Mouse (Mus musculus) forebrain, postnatal 0 days (tissue): ENCODE measurements around the gene Ttbk2. TPM values are rescaled to one million over a fixed set of nuclear protein-coding genes. Genes with fewer than 3 reads are reported as not detected.

Experiments
- ATAC-seq: fragments of 200-750 bp; cut with Nextera tagmentation; 2 replicates; pipeline ENCODE4 v1.8.0; 2017; ENCODE audit warnings: mild to moderate bottlenecking, moderate library complexity
- DNase-seq: peaks from one replicate; pipeline ENCODE4 v3.0.0-alpha.2; 2015
- H3K27ac ChIP-seq: fragments of 300-500 bp; sonication (generic); 2 replicates; pipeline ENCODE4 v1.5.1; 2014; ENCODE audit warnings: low read depth, mild to moderate bottlenecking, antibody characterized with exemption, low read length, moderate library complexity, mixed read lengths
- H3K27me3 ChIP-seq: fragments of 300-500 bp; sonication (generic); 2 replicates; pipeline ENCODE4 v1.6.1; 2014; ENCODE audit warnings: mild to moderate bottlenecking, low read length, mixed read lengths; ENCODE audit not compliant: insufficient read depth
- H3K36me3 ChIP-seq: fragments of 300-500 bp; sonication (generic); 2 replicates; pipeline ENCODE4 v1.6.1; 2014; ENCODE audit warnings: mild to moderate bottlenecking, moderate library complexity; ENCODE audit not compliant: insufficient read depth
- H3K4me1 ChIP-seq: fragments of 300-500 bp; sonication (generic); 2 replicates; pipeline ENCODE4 v1.6.1; 2014; ENCODE audit warnings: antibody characterized with exemption; ENCODE audit not compliant: insufficient read depth
- H3K4me2 ChIP-seq: fragments of 300-500 bp; sonication (generic); 2 replicates; pipeline ENCODE4 v1.6.1; 2014; ENCODE audit warnings: low read depth, mild to moderate bottlenecking, moderate library complexity
- H3K4me3 ChIP-seq: fragments of 300-500 bp; sonication (generic); 2 replicates; pipeline ENCODE4 v1.5.1; 2014; ENCODE audit warnings: low read depth, low read length, mixed read lengths
- H3K9ac ChIP-seq: fragments of 300-500 bp; sonication (generic); 2 replicates; pipeline ENCODE4 v1.6.1; 2014; ENCODE audit warnings: mild to moderate bottlenecking
- H3K9me3 ChIP-seq: fragments of 300-500 bp; sonication (generic); 2 replicates; pipeline ENCODE4 v1.6.1; 2016; ENCODE audit warnings: low read length
- CTCF ChIP-seq: sonication (generic); IDR thresholded peaks from 2 replicates; pipeline ENCODE4 v1.5.1; 2016; ENCODE audit warnings: antibody characterized with exemption, control low read depth, low read depth
- WGBS: fragments of 180-500 bp; shearing (Covaris S2); extraction: QIAGEN DNeasy Blood & Tissue Kit; methylation state at CpG from one replicate; pipeline ENCODE4 v1.1.7; 2014; 5-methylcytosine and 5-hydroxymethylcytosine counted together
- polyA plus RNA-seq: library from polyadenylated mRNA; unstranded; fragments of >200 nt; fragmentation: Nextera tagmentation; extraction: Ambion mirVana; gene quantifications from 2 replicates; pipeline ENCODE4 v1.2.1, GENCODE M21; 2015
- total RNA-seq: library from RNA; depleted of rRNA; stranded (reverse); fragments of >200 nt; gene quantifications from 2 replicates; pipeline ENCODE4 v1.2.3, GENCODE M21; 2014; rRNA removed

Gene Ttbk2
- total and polyA plus RNA-seq, 2 experiments from 2014 or later = 7.4 to 59.1 TPM

GRCm38 (mm10) chr2:120707041-120707440 lies 143.4 kb downstream of the Ttbk2 start:
- no peaks in the 10 kb centered on the region for H3K4me1 ChIP-seq

DNA sequence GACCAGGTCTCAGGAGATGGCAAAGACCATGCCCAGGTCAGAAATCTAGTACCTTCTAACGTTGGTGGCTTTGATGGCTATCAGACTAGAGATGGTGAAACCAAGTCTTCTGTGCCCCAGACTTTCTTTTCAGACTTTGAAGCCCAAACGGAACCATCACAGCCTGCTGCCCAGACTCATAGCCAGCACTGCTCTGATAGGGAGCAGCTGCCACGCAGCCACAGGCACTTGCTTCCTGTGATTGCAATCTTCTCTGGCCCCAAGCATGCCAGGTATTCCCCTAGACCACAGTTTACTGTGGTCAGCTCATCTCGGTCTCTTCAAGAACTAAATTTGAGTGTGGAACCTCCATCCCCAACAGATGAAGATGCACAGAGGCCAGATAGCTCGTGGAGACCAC lies 147.7 kb downstream of the Ttbk2 start:
- 78% methylated on average over 5 of the region's 5 CpGs for WGBS
- H3K9me3 ChIP-seq = no peaks in the 10 kb centered on the region
- no peak overlapping the region for H3K4me2 ChIP-seq
- ATAC-seq (no peak), DNase-seq (no peak)
- no peaks in the 10 kb centered on the region for H3K27me3 ChIP-seq
- no peak overlapping the region for H3K9ac ChIP-seq
- no peak for TF ChIP-seq CTCF
- H3K36me3 ChIP-seq = 0 out of 2 replicates have a peak, but pooled peaks cover 9% of the 10 kb centered on the region
- no peaks in the 10 kb centered on the region for H3K4me1 ChIP-seq
- no peak overlapping the region for H3K27ac ChIP-seq
- H3K4me3 ChIP-seq = no peak overlapping the region

More at GRCm38 (mm10) chr2:120707041-120707440, 143.4 kb downstream of the Ttbk2 start:
- no peak for ATAC-seq
- H3K27me3 ChIP-seq = no peaks in the 10 kb centered on the region
- H3K9ac ChIP-seq = no peak overlapping the region
- H3K4me2 ChIP-seq = no peak overlapping the region
- no peaks in the 10 kb centered on the region for H3K36me3 ChIP-seq
- no peak overlapping the region for H3K27ac ChIP-seq
- TF ChIP-seq CTCF = no peak
- H3K4me3 ChIP-seq = no peak overlapping the region
- DNase-seq = no peak
- no peaks in the 10 kb centered on the region for H3K9me3 ChIP-seq

DNA sequence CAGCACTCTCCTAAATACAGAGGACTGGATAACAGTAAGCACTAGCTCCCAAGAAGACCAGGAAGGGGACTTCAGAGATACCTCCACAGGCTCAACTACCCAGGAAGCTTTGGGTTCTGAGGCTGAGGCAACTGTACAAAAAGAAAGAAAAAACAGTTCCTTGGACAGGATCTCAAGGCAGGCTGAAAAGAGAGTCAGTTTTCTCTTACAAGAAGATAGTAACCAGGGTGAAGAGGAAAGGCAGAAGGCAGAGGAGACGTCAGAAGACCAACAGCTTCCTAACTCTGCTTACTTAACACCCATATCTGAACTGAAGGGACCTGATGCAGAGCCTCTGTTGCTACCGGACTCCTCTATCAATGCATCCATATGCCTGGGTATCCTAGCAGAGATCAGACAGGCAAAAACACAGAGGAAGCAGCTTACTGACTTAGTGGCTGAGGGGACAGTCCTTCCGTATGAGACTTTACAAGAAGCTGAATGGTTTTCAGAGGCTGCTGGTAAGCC lies 150.0 kb downstream of the Ttbk2 start:
- DNase-seq = no peak
- H3K9me3 ChIP-seq = no peaks in the 10 kb centered on the region
- H3K4me3 ChIP-seq = no peak overlapping the region
- H3K27ac ChIP-seq = no peak overlapping the region
- WGBS = 94% methylated on average over 3 of the region's 3 CpGs
- no peak for TF ChIP-seq CTCF
- no peaks in the 10 kb centered on the region for H3K27me3 ChIP-seq
- H3K4me2 ChIP-seq = no peak overlapping the region
- ATAC-seq = no peak
- no peak overlapping the region for H3K9ac ChIP-seq
- peaks cover 14% of the 10 kb centered on the region; the same call in 1 of the 2 replicates for H3K36me3 ChIP-seq
- no peaks in the 10 kb centered on the region for H3K4me1 ChIP-seq

GRCm38 (mm10) chr2:120697767-120698166 lies 152.6 kb downstream of the Ttbk2 start:
- H3K9me3 ChIP-seq = no peaks in the 10 kb centered on the region
- H3K4me3 ChIP-seq = no peak overlapping the region
- no peaks in the 10 kb centered on the region for H3K4me1 ChIP-seq
- peaks cover 18% of the 10 kb centered on the region; the same call in 1 of the 2 replicates for H3K36me3 ChIP-seq
- no peak for DNase-seq
- no peaks in the 10 kb centered on the region for H3K27me3 ChIP-seq
- no peak overlapping the region for H3K27ac ChIP-seq
- 85% methylated on average over 5 of the region's 5 CpGs for WGBS
- no peak for ATAC-seq
- H3K4me2 ChIP-seq = no peak overlapping the region
- no peak overlapping the region for H3K9ac ChIP-seq
- TF ChIP-seq CTCF = no peak

Other genes with a start within 250 kb of the Ttbk2 start
- gene Haus2, start 241.2 kb downstream of the Ttbk2 start, total RNA-seq = 30.6 and 33.8 TPM in 2 replicates
- gene Haus2, start 241.2 kb downstream of the Ttbk2 start, polyA plus RNA-seq = 20.5 and 36.8 TPM in 2 replicates
- 38.2 and 38.5 TPM in 2 replicates for gene Lrrc57, start 241.1 kb downstream of the Ttbk2 start, total RNA-seq
- 23.2 and 26.1 TPM in 2 replicates for gene Lrrc57, start 241.1 kb downstream of the Ttbk2 start, polyA plus RNA-seq
- 8.5 and 11.8 TPM in 2 replicates for gene Stard9, start 221.5 kb downstream of the Ttbk2 start, total RNA-seq
- gene Stard9, start 221.5 kb downstream of the Ttbk2 start, polyA plus RNA-seq = 0.92 and 1.8 TPM in 2 replicates
- 26.7 and 29.8 TPM in 2 replicates for gene Cdan1, start 476 bp downstream of the Ttbk2 start, total RNA-seq
- gene Cdan1, start 476 bp downstream of the Ttbk2 start, polyA plus RNA-seq = 2.9 and 4.3 TPM in 2 replicates
- gene Ubr1, start 120.1 kb upstream of the Ttbk2 start, total RNA-seq = 25.5 and 29.8 TPM in 2 replicates
- 14.6 and 25.0 TPM in 2 replicates for gene Ubr1, start 120.1 kb upstream of the Ttbk2 start, polyA plus RNA-seq
- gene Tmem62, start 126.4 kb upstream of the Ttbk2 start, total RNA-seq = 16.3 and 17.3 TPM in 2 replicates
- 9.3 and 11.6 TPM in 2 replicates for gene Tmem62, start 126.4 kb upstream of the Ttbk2 start, polyA plus RNA-seq
- 63.3 and 65.8 TPM in 2 replicates for gene Ccndbp1, start 157.8 kb upstream of the Ttbk2 start, total RNA-seq
- gene Ccndbp1, start 157.8 kb upstream of the Ttbk2 start, polyA plus RNA-seq = 82.0 and 85.0 TPM in 2 replicates
- 0.46 TPM in 1 of 2 replicates, not detected in the other for gene Epb42, start 186.5 kb upstream of the Ttbk2 start, total RNA-seq
- 0.06 TPM in 1 of 2 replicates, not detected in the other for gene Epb42, start 186.5 kb upstream of the Ttbk2 start, polyA plus RNA-seq
- not detected in 2 replicates for gene Tgm5, start 235.2 kb upstream of the Ttbk2 start, total RNA-seq
- 0.07 TPM in 1 of 2 replicates, not detected in the other for gene Tgm5, start 235.2 kb upstream of the Ttbk2 start, polyA plus RNA-seq